Mouse (Mus musculus): ENCODE data around the gene Tcam1.

DNA sequence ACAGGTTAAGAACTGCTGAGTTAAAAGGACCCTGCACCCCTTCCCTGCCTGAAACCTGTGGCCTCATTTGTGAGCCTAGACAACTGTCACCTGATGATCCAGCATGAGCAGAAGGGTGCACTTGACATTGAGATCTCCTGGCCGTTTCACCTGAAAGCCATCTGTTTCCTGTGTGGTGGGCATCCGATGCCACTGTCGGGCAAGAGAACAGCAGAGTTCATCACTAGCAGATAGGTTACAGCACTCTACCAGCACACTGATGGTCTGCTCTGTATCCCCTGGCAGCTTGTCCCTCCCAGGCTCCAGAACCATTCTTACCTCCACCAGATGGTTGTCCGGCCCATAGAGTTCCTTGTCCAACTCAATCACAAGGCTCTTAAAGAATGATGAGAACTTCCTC, 10.9 kb upstream of the Tcam1 start:
- TF ChIP-seq CTCF (IDR thresholded peaks at IDR 0.05; ENCODE audit: extremely low read depth, insufficient read length, insufficient replicate concordance, low read depth, low read length) (no peak), POLR2A (IDR thresholded peaks at IDR 0.05; ENCODE audit: low read depth, low read length) (no peak)

Measured in small intestine, adult 2 months (tissue).